Mouse (Mus musculus): ENCODE measurements around the gene Disp3. TPM values are rescaled to one million over a fixed set of nuclear protein-coding genes. Genes with fewer than 3 reads are reported as not detected.

Gene Disp3
- 0.01 and 0.05 TPM in 2 replicates for polyA plus RNA-seq (2012; rRNA removed)

DNA sequence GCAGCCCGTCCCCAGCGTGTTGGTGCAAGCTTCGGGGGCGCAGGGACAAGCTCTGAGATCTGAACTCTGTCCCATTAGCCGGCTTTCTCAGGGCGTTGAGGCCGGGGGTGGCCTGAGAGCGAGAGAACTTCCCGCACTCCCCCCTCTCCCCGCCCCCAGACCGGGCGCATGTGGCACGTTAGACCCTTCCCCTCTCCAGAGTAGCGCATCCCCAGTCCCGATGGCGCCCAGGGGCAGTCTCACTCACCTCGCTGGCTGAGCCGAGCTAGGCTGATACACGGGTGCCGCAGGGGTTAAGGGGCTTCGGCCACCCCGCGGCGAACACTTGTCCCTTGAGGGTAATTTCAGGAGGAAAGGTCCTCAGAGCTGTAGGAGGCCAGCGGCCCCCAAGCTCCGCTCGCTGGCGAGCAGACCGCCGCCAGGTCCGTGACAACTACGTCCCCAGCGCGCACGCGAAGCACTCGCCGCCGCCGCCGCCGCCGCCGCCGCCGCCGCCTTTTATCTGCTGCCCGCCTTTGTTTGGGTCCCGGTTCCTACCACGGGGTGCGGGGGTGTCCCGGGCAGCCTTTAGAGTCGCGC lies at the start of gene Disp3:
Disp3 (minus strand) TSS at position 490 of the 579 bp plus-strand sequence.

Other genes with a start within 250 kb of the Disp3 start
- 2.5 and 2.7 TPM in 2 replicates for gene Clcn6, start 249.1 kb downstream of the Disp3 start, polyA plus RNA-seq (2012; rRNA removed)
- gene Mthfr, start 248.9 kb downstream of the Disp3 start, polyA plus RNA-seq (2012; rRNA removed) = 9.1 and 10.2 TPM in 2 replicates
- 3.4 and 4.0 TPM in 2 replicates for gene Agtrap, start 199.9 kb downstream of the Disp3 start, polyA plus RNA-seq (2012; rRNA removed)
- 8.2 and 9.5 TPM in 2 replicates for gene Mad2l2, start 157.6 kb downstream of the Disp3 start, polyA plus RNA-seq (2012; rRNA removed)
- 0.16 and 0.21 TPM in 2 replicates for gene Draxin, start 157.3 kb downstream of the Disp3 start, polyA plus RNA-seq (2012; rRNA removed)
- gene Fbxo6, start 135.8 kb downstream of the Disp3 start, polyA plus RNA-seq (2012; rRNA removed) = 7.1 and 7.8 TPM in 2 replicates
- 1.0 and 1.1 TPM in 2 replicates for gene Fbxo44, start 127.5 kb downstream of the Disp3 start, polyA plus RNA-seq (2012; rRNA removed)
- 0.05 and 0.06 TPM in 2 replicates for gene Fbxo2, start 127.3 kb downstream of the Disp3 start, polyA plus RNA-seq (2012; rRNA removed)
- gene Ubiad1, start 156.8 kb upstream of the Disp3 start, polyA plus RNA-seq (2012; rRNA removed) = 5.5 and 6.2 TPM in 2 replicates
- 6.3 and 6.4 TPM in 2 replicates for gene Mtor, start 160.6 kb upstream of the Disp3 start, polyA plus RNA-seq (2012; rRNA removed)
- gene Angptl7, start 212.5 kb upstream of the Disp3 start, polyA plus RNA-seq (2012; rRNA removed) = 0.30 and 0.32 TPM in 2 replicates

All from liver, embryonic 14 days (tissue).